Mouse (Mus musculus): ENCODE measurements around the gene Spcs1. TPM values are rescaled to one million over a fixed set of nuclear protein-coding genes. Genes with fewer than 3 reads are reported as not detected.

The Spcs1 gene
- polyA plus RNA-seq (2021), result 281 TPM

GRCm38 (mm10) chr14:31001307-31002205, at the start of gene Spcs1, which contains the start of gene Glt8d1:
Gene Spcs1, minus strand, starts transcription at chr14:31001672.
Gene Glt8d1, plus strand, starts transcription at chr14:31001400.
- TF ChIP-seq CTCF (IDR thresholded peaks at IDR 0.05), result no peak
- in situ Hi-C loops (cut with MboI; ENCODE audit: low pct_unique_long_range_greater_than_20kb), result loop anchor here (25.0 kb wide), 1 partner anchor 711 kb away; no protein-coding TSS in a partner anchor
- DNase-seq (ENCODE audit: low read depth, low spot score), result no peak
- ATAC-seq, result peak; percentile 91
- ChIA-PET POLR2A (interaction anchor here (0.6 to 1.3 kb wide), 3 partner anchors 9 to 258 kb away, joined by 3 read pairs; partner anchors contain the start of gene Smim4), CTCF (interaction anchor here (0.6 to 1.2 kb wide), 4 partner anchors 8 to 198 kb away, joined by 3 to 4 read pairs (median 3); no protein-coding TSS in a partner anchor)
- no peaks in the 10 kb centered on the region for H3K27me3 ChIP-seq

- no peak for TF ChIP-seq CTCF (IDR thresholded peaks at IDR 0.05)
- no peak for DNase-seq (ENCODE audit: low read depth, low spot score)
- no peak for ATAC-seq
- CTCF ChIA-PET, result no interaction called here
- H3K27me3 ChIP-seq, result no peaks in the 10 kb centered on the region
- in situ Hi-C loops (cut with MboI; ENCODE audit: low pct_unique_long_range_greater_than_20kb), result no loop called here
- POLR2A ChIA-PET, result no interaction called here
Measured at GRCm38 (mm10) chr14:31045817-31046216, 44.3 kb upstream of the Spcs1 start.

- POLR2A ChIA-PET, result no interaction called here
- ATAC-seq, result no peak
Measured at GRCm38 (mm10) chr14:31045296-31045695, 43.8 kb upstream of the Spcs1 start.

GRCm38 (mm10) chr14:31025785-31026184, 24.3 kb upstream of the Spcs1 start:
- no peak for DNase-seq (ENCODE audit: low read depth, low spot score)
- no peak for ATAC-seq
- ChIA-PET CTCF (interaction anchor here (1.0 to 2.5 kb wide), 4 partner anchors 13 to 201 kb away, joined by 3 to 8 read pairs (median 6); no protein-coding TSS in a partner anchor), POLR2A (interaction anchor here (0.6 kb wide), 1 partner anchor 11 kb away, joined by 3 read pairs; no protein-coding TSS in a partner anchor)
- no peaks in the 10 kb centered on the region for H3K27me3 ChIP-seq
- peak; percentile 68 for TF ChIP-seq CTCF (IDR thresholded peaks at IDR 0.05)
- in situ Hi-C loops (cut with MboI; ENCODE audit: low pct_unique_long_range_greater_than_20kb), result no loop called here

More at GRCm38 (mm10) chr14:31045296-31045695, 43.8 kb upstream of the Spcs1 start:
- in situ Hi-C loops (cut with MboI; ENCODE audit: low pct_unique_long_range_greater_than_20kb), result no loop called here
- CTCF ChIA-PET, result interaction anchor here (0.9 to 1.3 kb wide), 2 partner anchors 17 to 18 kb away, joined by 4 to 6 read pairs; no protein-coding TSS in a partner anchor
- no peak for DNase-seq (ENCODE audit: low read depth, low spot score)
- H3K27me3 ChIP-seq, result no peaks in the 10 kb centered on the region
- TF ChIP-seq CTCF (IDR thresholded peaks at IDR 0.05), result no peak

- no peak for ATAC-seq
- in situ Hi-C loops (cut with MboI; ENCODE audit: low pct_unique_long_range_greater_than_20kb), result loop anchor here (25.0 kb wide), 1 partner anchor 690 kb away; no protein-coding TSS in a partner anchor
- H3K27me3 ChIP-seq, result no peaks in the 10 kb centered on the region
- peak; percentile 7 for TF ChIP-seq CTCF (IDR thresholded peaks at IDR 0.05)
- ChIA-PET POLR2A (no interaction called here), CTCF (interaction anchor here (1.5 kb wide), 1 partner anchor 8 kb away, joined by 3 read pairs; no protein-coding TSS in a partner anchor)
- no peak for DNase-seq (ENCODE audit: low read depth, low spot score)
Measured at GRCm38 (mm10) chr14:31022579-31022978, 21.1 kb upstream of the Spcs1 start.

GRCm38 (mm10) chr14:31019331-31020205, 18.1 kb upstream of the Spcs1 start:
- in situ Hi-C loops (cut with MboI; ENCODE audit: low pct_unique_long_range_greater_than_20kb), result loop anchor here (25.0 kb wide), 1 partner anchor 693 kb away; no protein-coding TSS in a partner anchor
- CTCF ChIA-PET, result no interaction called here
- no peaks in the 10 kb centered on the region for H3K27me3 ChIP-seq
- POLR2A ChIA-PET, result interaction anchor here (0.6 to 1.2 kb wide), 3 partner anchors 17 to 68 kb away, joined by 3 to 7 read pairs (median 3); no protein-coding TSS in a partner anchor
- DNase-seq (ENCODE audit: low read depth, low spot score) (no peak), ATAC-seq (peak; percentile 87)
- TF ChIP-seq CTCF (IDR thresholded peaks at IDR 0.05), result no peak

GRCm38 (mm10) chr14:31018860-31019291, 17.4 kb upstream of the Spcs1 start, which contains the start of the genes Pbrm1 and Gnl3:
Gene Pbrm1, plus strand, starts transcription at chr14:31019138.
Gene Gnl3, minus strand, starts transcription at chr14:31019152.
- no peak for DNase-seq (ENCODE audit: low read depth, low spot score)
- in situ Hi-C loops (cut with MboI; ENCODE audit: low pct_unique_long_range_greater_than_20kb), result loop anchor here (25.0 kb wide), 1 partner anchor 693 kb away; no protein-coding TSS in a partner anchor
- peak; percentile 62 for ATAC-seq
- ChIA-PET CTCF (interaction anchor here (0.9 kb wide), 1 partner anchor 16 kb away, joined by 3 read pairs; no protein-coding TSS in a partner anchor), POLR2A (interaction anchor here (0.6 to 0.8 kb wide), 2 partner anchors 15 to 68 kb away, joined by 5 to 7 read pairs; no protein-coding TSS in a partner anchor)
- no peak for TF ChIP-seq CTCF (IDR thresholded peaks at IDR 0.05)
- H3K27me3 ChIP-seq, result no peaks in the 10 kb centered on the region

GRCm38 (mm10) chr14:31017854-31018253, 16.4 kb upstream of the Spcs1 start:
- ATAC-seq, result no peak
- CTCF ChIA-PET, result interaction anchor here (0.9 to 1.5 kb wide), 2 partner anchors 15 kb away, joined by 3 to 4 read pairs; no protein-coding TSS in a partner anchor
- peak; percentile 65 for TF ChIP-seq CTCF (IDR thresholded peaks at IDR 0.05)
- no peaks in the 10 kb centered on the region for H3K27me3 ChIP-seq
- in situ Hi-C loops (cut with MboI; ENCODE audit: low pct_unique_long_range_greater_than_20kb), result loop anchor here (25.0 kb wide), 1 partner anchor 694 kb away; no protein-coding TSS in a partner anchor
- no peak for DNase-seq (ENCODE audit: low read depth, low spot score)
- POLR2A ChIA-PET, result interaction anchor here (0.8 kb wide), 1 partner anchor 14 kb away, joined by 5 read pairs; no protein-coding TSS in a partner anchor

GRCm38 (mm10) chr14:31016063-31016462, 14.6 kb upstream of the Spcs1 start:
- no peak for TF ChIP-seq CTCF (IDR thresholded peaks at IDR 0.05)
- in situ Hi-C loops (cut with MboI; ENCODE audit: low pct_unique_long_range_greater_than_20kb), result loop anchor here (25.0 kb wide), 1 partner anchor 696 kb away; no protein-coding TSS in a partner anchor
- no peaks in the 10 kb centered on the region for H3K27me3 ChIP-seq
- POLR2A ChIA-PET, result no interaction called here
- ATAC-seq, result no peak
- DNase-seq (ENCODE audit: low read depth, low spot score), result no peak
- CTCF ChIA-PET, result interaction anchor here (2.4 kb wide), 1 partner anchor 10 kb away, joined by 11 read pairs; no protein-coding TSS in a partner anchor
